Mouse (Mus musculus) heart, postnatal 36 days (tissue): ENCODE measurements around the gene Pbdc1. TPM values are rescaled to one million over a fixed set of nuclear protein-coding genes. Genes with fewer than 3 reads are reported as not detected.
"Not testable (repeated sequence)": the region's sequence is repeated elsewhere in the genome, so short reads cannot be mapped to it uniquely, and the experiment has no call there.

Experiments used
- DNase-seq, 2 experiments: peaks; one replicate each; pipeline ENCODE4 v3.0.0; 2021 to 2022
- intact Hi-C: fragments of 180-260 bp; cut with DNase I; formaldehyde crosslinking; loops from one replicate; pipeline ENCODE4 v1.15.1; 2025
- total RNA-seq, 2 experiments: library from RNA; stranded (reverse); gene quantifications; 2 replicates each; pipeline ENCODE4 v1.2.3; 2021

Pbdc1 gene
- total RNA-seq = 1 to 10 TPM; 5.4 to 8.4 TPM

GRCm38 (mm10) chrX:105079615-105080092 is at the start of gene Pbdc1:
Pbdc1 (plus strand) TSS chrX:105079756.
- intact Hi-C loops = loop anchor here (1.0 kb wide), 1 partner anchor 9 kb away; no protein-coding TSS in a partner anchor
- peak; percentile 82 to 92 for DNase-seq

DNA sequence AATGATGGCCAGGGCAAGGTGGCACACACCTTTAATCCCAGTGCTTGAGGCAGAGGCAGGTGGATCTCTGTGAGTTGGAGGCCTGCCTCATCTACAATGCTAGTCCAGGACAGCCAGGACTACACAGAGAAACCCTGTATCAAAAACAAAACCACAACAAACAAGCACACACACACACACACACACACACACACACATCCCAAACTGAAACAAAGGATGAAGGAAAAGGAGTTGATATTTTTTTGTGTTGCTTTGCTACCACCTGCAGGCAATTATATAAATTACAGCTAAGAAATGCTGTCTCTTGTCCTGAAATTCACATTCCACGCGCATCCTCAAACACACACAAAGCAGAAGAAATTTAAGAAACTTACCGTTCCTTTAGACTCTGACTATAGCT is 41.9 kb upstream of the Pbdc1 start:
- no peak for DNase-seq
- intact Hi-C loops = no loop called here

DNA sequence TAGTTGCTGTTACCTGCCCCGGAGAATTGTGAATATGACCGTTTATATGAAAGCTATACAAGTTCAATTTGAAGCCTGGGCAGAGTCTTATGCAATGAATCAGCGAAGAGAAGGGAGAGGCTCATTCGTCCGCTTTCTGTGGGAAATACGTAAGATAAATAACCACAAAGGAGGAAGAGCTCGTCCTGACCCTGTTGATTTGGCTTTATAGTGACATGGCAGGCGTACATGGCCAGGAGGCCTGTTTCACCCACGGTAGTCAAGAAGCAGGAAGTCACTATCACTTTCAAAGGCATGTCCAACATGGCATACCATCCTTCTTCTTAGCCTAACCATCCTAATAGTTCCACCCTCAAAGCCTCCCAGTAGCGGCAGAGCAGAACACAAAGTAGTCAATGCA is 15.3 kb upstream of the Pbdc1 start:
- intact Hi-C loops = loop anchor here (10.0 kb wide), 1 partner anchor 951 kb away; the partner anchor contains the start of genes Cox7b and Magt1
- DNase-seq = no peak

GRCm38 (mm10) chrX:105064801-105065200 is 14.8 kb upstream of the Pbdc1 start:
- DNase-seq = no peak
- intact Hi-C loops = loop anchor here (10.0 kb wide), 1 partner anchor 950 kb away; the partner anchor contains the start of genes Cox7b and Magt1

GRCm38 (mm10) chrX:105069671-105070503 is 9.7 kb upstream of the Pbdc1 start:
- intact Hi-C loops = loop anchor here (1.0 to 10.0 kb wide), 2 partner anchors 9 to 945 kb away; partner anchors contain the start of genes Cox7b, Magt1 and Pbdc1
- peak; percentile 63 to 85 for DNase-seq

DNA sequence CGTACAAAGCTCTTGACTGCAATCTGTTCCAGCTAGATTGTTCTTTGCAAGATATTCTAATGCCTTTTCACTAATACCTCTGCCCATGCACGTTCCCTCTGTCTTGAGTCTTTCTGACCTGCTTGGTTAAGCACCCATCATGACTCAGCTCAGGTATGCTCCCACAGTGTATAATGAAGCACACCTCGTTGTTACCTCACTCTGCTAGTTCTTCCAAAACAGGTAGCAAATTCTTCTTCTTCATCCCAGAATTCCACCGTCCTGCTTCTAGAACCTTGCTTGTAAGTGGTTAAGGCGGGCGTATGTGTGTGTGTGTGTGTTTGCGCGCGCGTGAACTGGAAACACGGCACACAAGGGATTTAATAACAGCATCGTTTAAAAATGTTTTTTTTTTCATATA is 405 bp upstream of the Pbdc1 start:
- intact Hi-C loops = loop anchor here (1.0 kb wide), 1 partner anchor 9 kb away; no protein-coding TSS in a partner anchor
- peak in 1 of 2 experiments; percentile 9 for DNase-seq

DNA sequence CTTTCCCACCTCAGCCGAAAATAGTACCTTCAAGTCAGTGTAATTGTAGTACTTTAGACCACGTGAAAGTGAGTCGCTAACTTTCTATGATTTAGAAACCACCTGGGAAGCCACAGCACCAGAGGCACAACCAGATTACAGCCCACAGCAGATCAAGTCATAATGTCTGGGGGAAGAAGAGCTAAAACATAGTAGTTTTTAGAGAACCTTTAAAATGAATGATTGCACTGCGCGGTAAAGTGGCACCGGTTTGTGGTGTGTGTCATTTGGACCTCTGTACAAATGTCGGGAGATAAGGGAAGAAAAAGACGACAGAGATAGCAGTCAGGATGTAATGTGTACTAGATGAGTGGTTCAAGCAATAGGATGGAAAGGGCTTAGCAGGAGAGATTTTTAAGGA is 540 bp downstream of the Pbdc1 start:
- intact Hi-C loops = no loop called here

DNA sequence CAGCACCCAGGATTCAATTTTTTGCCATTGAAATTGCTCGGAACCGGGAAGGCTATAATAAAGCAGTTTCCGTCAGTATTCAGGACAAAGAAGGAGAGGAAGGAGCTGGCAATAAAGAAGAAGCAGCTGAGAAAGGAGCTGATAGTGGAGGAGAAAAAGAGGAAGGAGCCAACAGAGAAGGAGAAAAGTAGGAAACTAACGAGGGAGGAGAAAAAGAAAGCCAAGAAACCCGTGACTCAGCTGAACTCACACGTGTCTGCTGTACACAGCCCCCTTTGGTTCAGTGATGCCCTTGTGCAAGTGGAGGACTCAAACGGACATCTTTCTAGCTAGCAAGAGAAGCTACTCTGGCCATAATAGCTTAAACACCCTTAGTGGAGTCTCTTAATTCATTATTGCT is 3.5 kb downstream of the Pbdc1 start:
- DNase-seq, intact Hi-C loops: not testable (repeated sequence)

More for the DNA sequence above, 540 bp downstream of the Pbdc1 start:
- DNase-seq = no peak

DNA sequence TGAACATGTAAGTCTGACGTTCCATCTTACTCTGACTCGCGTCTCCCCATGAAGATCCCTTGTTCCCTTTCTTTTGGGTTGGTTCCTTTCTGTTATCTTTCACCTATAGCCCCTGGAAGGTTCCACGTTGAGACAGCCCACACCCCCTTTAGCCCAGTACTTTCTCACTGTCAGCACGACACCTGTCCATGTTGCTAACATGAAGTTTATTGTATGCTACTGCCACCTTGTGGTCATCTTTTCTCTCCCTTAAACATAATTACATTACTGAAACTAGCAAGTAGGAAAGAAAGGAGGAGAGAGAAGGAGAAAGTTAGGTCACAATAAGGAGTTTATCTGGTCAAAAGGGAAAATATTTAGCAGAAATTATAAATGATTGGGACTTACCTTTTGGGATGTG is 24.6 kb downstream of the Pbdc1 start:
- DNase-seq = peak in 1 of 2 experiments; percentile 11

GRCm38 (mm10) chrX:105114994-105115393 is 35.4 kb downstream of the Pbdc1 start:
- intact Hi-C loops = no loop called here

More for the DNA sequence above, 24.6 kb downstream of the Pbdc1 start:
- intact Hi-C loops = no loop called here

GRCm38 (mm10) chrX:105120275-105121226 is 41.0 kb downstream of the Pbdc1 start, which contains the start of gene Magee1:
Magee1 (plus strand) TSS chrX:105120378.
- DNase-seq = peak; percentile 71 to 74
- intact Hi-C loops = loop anchor here (10.0 kb wide), 1 partner anchor 1136 kb away; the partner anchor contains the start of gene Rlim

More at GRCm38 (mm10) chrX:105114994-105115393, 35.4 kb downstream of the Pbdc1 start:
- DNase-seq = no peak

DNA sequence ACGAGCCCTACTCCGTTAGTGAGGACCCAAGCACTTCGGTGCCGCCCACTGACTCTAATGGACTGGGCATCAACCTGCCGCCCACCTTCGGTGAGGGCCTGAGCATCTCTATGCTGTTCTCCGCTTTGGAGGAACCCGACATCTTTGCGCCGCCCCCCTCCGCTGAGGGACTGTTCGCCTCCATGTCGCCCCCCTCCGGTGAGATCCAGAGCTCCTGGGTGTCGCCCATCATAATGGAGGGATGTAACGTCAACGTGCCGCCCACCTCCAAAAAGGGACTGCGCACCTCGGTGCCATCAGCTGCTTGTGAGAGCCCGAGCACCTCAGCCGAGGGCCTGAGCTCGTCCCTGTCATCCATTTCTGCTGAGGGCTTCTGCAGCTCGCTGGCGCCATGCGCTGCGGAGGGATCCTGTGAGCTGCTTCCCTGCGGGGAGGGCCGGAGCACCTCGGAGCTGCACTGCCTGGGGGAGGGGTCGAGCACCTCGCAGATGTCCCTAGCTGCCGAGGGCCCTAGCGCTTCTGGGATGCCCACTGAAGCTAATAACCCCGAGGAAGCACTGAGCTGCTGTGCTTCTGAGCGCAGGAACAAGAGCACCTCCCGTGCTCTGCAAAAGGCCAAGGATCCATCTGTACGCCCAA is 41.8 kb downstream of the Pbdc1 start:
- peak; percentile 73 to 74 for DNase-seq
- intact Hi-C loops = loop anchor here (10.0 kb wide), 1 partner anchor 1137 kb away; the partner anchor contains the start of gene Rlim

- no peak for DNase-seq
- intact Hi-C loops = loop anchor here (10.0 kb wide), 1 partner anchor 1140 kb away; the partner anchor contains the start of gene Rlim
Measured at GRCm38 (mm10) chrX:105124903-105125302, 45.3 kb downstream of the Pbdc1 start.

GRCm38 (mm10) chrX:105151872-105152461 is 72.4 kb downstream of the Pbdc1 start:
- DNase-seq = no peak
- intact Hi-C loops = no loop called here

DNA sequence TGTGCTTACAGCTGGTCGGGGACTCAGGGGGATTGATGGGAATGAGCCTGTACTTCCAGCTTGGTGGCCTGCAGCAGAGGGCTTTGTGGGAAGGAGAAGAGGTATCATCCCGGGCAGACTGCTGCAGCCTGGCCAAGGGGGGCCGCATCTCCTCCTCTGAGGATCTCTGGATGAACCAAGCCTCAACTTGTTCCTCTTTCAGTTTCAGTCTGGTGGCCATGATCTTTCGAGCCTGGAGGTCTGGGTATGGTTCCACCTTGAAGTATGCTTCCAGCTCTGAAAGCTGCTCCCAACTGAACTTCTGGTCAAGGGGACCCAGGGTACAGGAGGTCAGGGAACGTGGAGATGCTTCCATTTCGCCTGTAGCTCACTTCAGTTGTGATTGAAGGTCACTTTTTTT is 85.5 kb downstream of the Pbdc1 start:
- DNase-seq, intact Hi-C loops: not testable (repeated sequence)
